Mouse (Mus musculus) stomach, embryonic 14.5 days (tissue): ENCODE data around the gene Plpp1. TPM values are rescaled to one million over a fixed set of nuclear protein-coding genes. Genes with fewer than 3 reads are reported as not detected.
A peak's percentile ranks its signal among the peaks of the same experiment; 100 is the strongest.

Source experiments
- ATAC-seq: fragments of 200-750 bp; cut with Nextera tagmentation; 2 replicates; pipeline ENCODE4 v1.8.0; 2017; ENCODE audit warnings: low read depth, moderate TSS enrichment; ENCODE audit not compliant: insufficient number of reproducible peaks, insufficient read depth, low FRiP score
- H3K27ac ChIP-seq: fragments of 300-500 bp; sonication (generic); 2 replicates; pipeline ENCODE4 v1.5.1; 2014; ENCODE audit warnings: mild to moderate bottlenecking, low read length, moderate library complexity, mixed read lengths
- H3K27me3 ChIP-seq: fragments of 300-500 bp; sonication (generic); 2 replicates; pipeline ENCODE4 v1.6.1; 2014; ENCODE audit warnings: low read length, control low read depth, mixed read lengths; ENCODE audit not compliant: control insufficient read depth, insufficient read depth
- H3K36me3 ChIP-seq: fragments of 300-500 bp; sonication (generic); 2 replicates; pipeline ENCODE4 v1.6.1; 2014; ENCODE audit warnings: mild to moderate bottlenecking, control low read depth, low read length, moderate library complexity, mixed read lengths; ENCODE audit not compliant: control insufficient read depth, insufficient read depth
- H3K4me1 ChIP-seq: fragments of 300-500 bp; sonication (generic); 2 replicates; pipeline ENCODE4 v1.6.1; 2014; ENCODE audit warnings: low read length, control low read depth, mixed read lengths; ENCODE audit not compliant: control insufficient read depth, insufficient read depth
- H3K4me2 ChIP-seq: fragments of 300-500 bp; sonication (generic); replicated peaks from 2 replicates; pipeline ENCODE4 v1.6.1; 2014; ENCODE audit warnings: low read depth, low read length, control low read depth
- H3K4me3 ChIP-seq: fragments of 300-500 bp; sonication (generic); 2 replicates; pipeline ENCODE4 v1.5.1; 2014; ENCODE audit warnings: low read depth, low read length, control low read depth
- H3K9ac ChIP-seq: fragments of 300-500 bp; sonication (generic); replicated peaks from 2 replicates; pipeline ENCODE4 v1.6.1; 2014; ENCODE audit warnings: low read depth, mild to moderate bottlenecking, control low read depth, low read length, moderate library complexity, mixed read lengths
- H3K9me3 ChIP-seq: fragments of 300-500 bp; sonication (generic); 2 replicates; pipeline ENCODE4 v1.6.1; 2016; ENCODE audit warnings: low read depth, low read length, control low read depth; ENCODE audit not compliant: control insufficient read depth
- WGBS: fragments of 180-500 bp; shearing (Covaris S2); extraction: QIAGEN DNeasy Blood & Tissue Kit; methylation state at CpG from one replicate; pipeline ENCODE4 v1.1.7; 2014; 5-methylcytosine and 5-hydroxymethylcytosine counted together
- polyA plus RNA-seq: library from polyadenylated mRNA; unstranded; fragments of >200 nt; fragmentation: Nextera tagmentation; extraction: Ambion mirVana; gene quantifications from 2 replicates; pipeline ENCODE4 v1.2.1, GENCODE M21; 2014

Gene Plpp1
- polyA plus RNA-seq, 1 experiment from 2014 or later: 97.1 TPM

GRCm38 (mm10) chr13:112862342-112862741 is 61.8 kb downstream of the Plpp1 start:
- ATAC-seq: no peak
- no peaks in the 10 kb centered on the region for H3K27me3 ChIP-seq
- 79% methylated on average over 3 of the region's 3 CpGs for WGBS
- no peak overlapping the region for H3K27ac ChIP-seq
- no peak overlapping the region for H3K9ac ChIP-seq
- H3K36me3 ChIP-seq: peaks cover 27% of the 10 kb centered on the region
- H3K4me3 ChIP-seq: no peak overlapping the region
- H3K9me3 ChIP-seq: no peaks in the 10 kb centered on the region
- H3K4me2 ChIP-seq: no peak overlapping the region
- 0 out of 2 replicates have a peak, but pooled peaks cover 6% of the 10 kb centered on the region for H3K4me1 ChIP-seq

DNA sequence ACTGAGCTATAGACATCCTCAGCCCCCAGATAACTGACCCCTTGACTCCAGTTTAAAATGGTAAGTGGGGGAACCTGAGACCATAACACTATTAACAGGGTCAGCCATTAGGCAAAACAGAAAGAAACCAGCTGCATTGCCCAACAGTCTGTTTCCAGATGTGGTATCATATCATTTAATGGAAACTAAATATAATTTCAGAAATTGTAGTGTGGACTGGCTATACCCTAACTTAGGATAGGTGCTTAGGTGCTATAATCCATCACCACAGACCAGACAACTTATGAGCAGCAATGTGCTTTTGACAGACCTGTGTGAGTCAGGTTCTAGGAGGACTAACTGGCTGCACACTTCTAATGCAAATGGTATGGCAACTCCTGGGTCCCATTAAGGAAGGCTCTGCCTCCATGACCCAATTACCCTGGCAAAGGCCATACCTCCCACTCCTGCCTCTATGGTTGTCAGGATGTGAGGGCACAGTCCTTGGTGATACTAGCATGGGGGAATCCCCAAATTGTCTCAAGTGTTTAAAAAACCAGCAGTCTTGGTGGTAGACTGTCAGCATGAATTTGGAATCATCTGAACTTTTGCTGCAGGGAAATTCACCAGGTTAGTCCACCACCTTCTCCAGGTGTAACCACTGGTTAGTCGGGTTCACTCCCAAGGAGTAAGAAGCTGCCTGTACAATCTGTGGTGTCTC is 62.5 kb downstream of the Plpp1 start:
- Histone ChIP-seq H3K27ac (no peak overlapping the region), H3K9me3 (no peaks in the 10 kb centered on the region), H3K4me1 (0 out of 2 replicates have a peak, but pooled peaks cover 6% of the 10 kb centered on the region), H3K4me3 (no peak overlapping the region), H3K9ac (no peak overlapping the region), H3K4me2 (no peak overlapping the region), H3K36me3 (peaks cover 35% of the 10 kb centered on the region), H3K27me3 (no peaks in the 10 kb centered on the region)
- ATAC-seq: no peak
- WGBS: 82% methylated on average over 1 of the region's 1 CpGs

DNA sequence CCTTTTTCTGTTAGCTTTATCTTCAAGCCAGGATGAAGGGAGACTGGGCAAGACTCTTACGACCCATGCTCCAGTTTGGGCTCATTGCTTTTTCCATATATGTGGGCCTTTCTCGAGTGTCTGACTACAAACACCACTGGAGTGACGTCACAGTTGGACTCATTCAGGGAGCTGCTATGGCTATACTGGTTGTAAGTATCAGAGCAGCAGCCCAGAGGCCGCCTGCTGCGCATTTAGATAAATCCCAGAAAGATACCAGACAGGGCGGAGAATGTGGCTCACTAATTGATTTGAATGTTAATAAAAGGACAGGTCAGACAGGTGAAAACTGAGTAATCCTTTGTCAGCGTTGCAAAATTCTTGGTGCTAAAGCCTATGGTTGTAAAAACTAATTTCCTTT is 66.2 kb downstream of the Plpp1 start:
- 90% methylated on average over 7 of the region's 7 CpGs for WGBS
- Histone ChIP-seq H3K4me2 (no peak overlapping the region), H3K36me3 (peaks cover 55% of the 10 kb centered on the region), H3K4me3 (no peak overlapping the region), H3K27ac (no peak overlapping the region), H3K9me3 (no peaks in the 10 kb centered on the region), H3K27me3 (no peaks in the 10 kb centered on the region), H3K4me1 (0 out of 2 replicates have a peak, but pooled peaks cover 6% of the 10 kb centered on the region), H3K9ac (no peak overlapping the region)
- no peak for ATAC-seq

DNA sequence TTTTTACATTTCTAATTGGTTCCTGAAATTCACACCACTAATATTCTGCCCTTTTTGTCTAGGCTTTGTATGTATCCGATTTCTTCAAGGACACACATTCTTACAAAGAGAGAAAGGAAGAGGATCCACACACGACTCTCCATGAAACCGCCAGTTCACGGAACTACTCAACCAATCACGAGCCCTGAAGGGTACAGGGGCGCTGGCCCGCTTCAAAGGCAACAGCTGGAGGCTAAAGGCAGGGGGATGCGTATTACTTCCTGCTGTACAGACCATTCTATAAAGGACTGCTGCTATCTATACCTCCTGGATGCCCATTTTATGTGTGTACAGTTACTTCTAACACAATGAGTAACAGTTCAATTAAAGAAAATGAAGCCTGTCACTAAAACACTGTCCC is 66.8 kb downstream of the Plpp1 start:
- H3K9me3 ChIP-seq: no peaks in the 10 kb centered on the region
- H3K9ac ChIP-seq: no peak overlapping the region
- no peak overlapping the region for H3K4me3 ChIP-seq
- 94% methylated on average over 8 of the region's 8 CpGs for WGBS
- no peak for ATAC-seq
- H3K36me3 ChIP-seq: peaks cover 61% of the 10 kb centered on the region
- H3K4me2 ChIP-seq: no peak overlapping the region
- H3K4me1 ChIP-seq: no peaks in the 10 kb centered on the region
- H3K27ac ChIP-seq: no peak overlapping the region
- H3K27me3 ChIP-seq: no peaks in the 10 kb centered on the region

DNA sequence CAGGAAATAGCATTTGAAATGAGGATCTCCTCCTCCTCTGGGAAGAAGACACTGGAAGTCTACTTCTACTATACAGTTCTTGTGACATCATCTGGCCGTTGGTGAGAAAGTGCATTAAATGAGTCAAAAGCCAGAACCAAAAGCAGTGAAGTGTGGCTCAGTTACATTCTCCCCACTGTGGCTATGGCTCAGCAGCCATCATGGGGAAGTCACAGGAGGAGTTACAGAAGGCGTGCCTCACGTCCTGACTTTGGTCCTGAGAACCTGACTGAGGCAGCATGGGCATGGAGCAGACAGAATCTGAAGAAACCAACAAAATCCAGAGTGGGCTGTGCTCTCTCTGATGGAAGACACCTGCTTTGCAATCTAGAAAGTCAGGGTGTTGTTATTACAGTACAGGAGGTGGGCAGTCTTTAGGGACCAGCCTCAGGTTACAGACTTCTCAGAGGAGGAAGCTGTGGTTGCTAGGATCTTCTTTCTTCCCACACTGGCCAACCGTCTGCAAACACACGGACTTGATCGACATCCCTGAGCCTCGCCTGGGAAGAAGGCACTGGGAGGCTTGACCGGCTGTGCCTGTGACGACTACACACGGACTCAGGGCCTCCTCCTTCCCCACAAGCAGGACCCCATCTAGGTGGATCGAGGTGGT is 69.6 kb downstream of the Plpp1 start:
- ATAC-seq: 0 out of 2 replicates have a peak, but pooled peaks have one; percentile 28
- H3K4me1 ChIP-seq: no peaks in the 10 kb centered on the region
- H3K9me3 ChIP-seq: no peaks in the 10 kb centered on the region
- no peak overlapping the region; the same call in 1 of the 2 replicates for H3K27ac ChIP-seq
- H3K4me2 ChIP-seq: no peak overlapping the region
- no peaks in the 10 kb centered on the region for H3K27me3 ChIP-seq
- no peak overlapping the region for H3K4me3 ChIP-seq
- peaks cover 81% of the 10 kb centered on the region for H3K36me3 ChIP-seq
- no peak overlapping the region for H3K9ac ChIP-seq
- 56% methylated on average over 11 of the region's 11 CpGs for WGBS

DNA sequence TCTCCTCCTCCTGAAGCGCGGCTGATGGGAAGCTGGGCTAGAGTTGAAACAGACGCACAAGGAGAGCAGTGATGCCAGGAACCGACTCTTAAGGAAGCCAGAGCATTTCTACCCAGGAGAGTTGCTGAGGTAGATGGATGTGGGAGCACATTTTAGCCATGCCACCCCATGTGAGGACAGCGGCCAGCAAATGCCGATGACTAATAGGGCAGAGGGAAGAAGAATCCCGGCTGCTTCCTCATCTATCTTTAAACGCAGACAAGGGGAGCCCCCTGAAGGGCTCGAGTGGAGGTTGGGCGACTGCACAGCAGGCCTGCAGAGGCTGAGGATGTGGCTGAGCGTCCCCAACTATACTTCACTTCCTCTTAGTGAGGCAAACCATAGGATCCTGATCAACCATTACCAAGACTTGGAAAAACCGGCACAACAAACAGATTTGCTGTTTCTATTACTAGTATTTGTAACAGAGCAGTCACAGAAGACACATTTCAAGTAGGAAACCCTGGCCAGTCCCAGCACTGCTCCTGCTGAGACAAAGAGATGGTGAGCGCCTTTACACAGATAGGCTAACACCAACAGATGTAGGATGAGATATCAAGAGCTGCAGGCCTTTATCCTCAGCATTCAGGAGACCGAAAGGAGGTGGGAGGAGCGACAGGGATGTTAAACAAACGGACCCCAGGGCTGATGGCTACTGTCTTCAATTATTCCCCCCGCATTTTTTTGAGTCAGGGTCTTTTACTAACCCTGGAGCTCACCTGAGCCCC is 71.1 kb downstream of the Plpp1 start:
- H3K36me3 ChIP-seq: peaks cover 70% of the 10 kb centered on the region
- H3K9me3 ChIP-seq: no peaks in the 10 kb centered on the region
- no peak for ATAC-seq
- no peak overlapping the region for H3K4me3 ChIP-seq
- H3K4me1 ChIP-seq: no peaks in the 10 kb centered on the region
- 71% methylated on average over 17 of the region's 17 CpGs for WGBS
- no peak overlapping the region for H3K27ac ChIP-seq
- no peak overlapping the region for H3K4me2 ChIP-seq
- no peak overlapping the region for H3K9ac ChIP-seq
- H3K27me3 ChIP-seq: no peaks in the 10 kb centered on the region

DNA sequence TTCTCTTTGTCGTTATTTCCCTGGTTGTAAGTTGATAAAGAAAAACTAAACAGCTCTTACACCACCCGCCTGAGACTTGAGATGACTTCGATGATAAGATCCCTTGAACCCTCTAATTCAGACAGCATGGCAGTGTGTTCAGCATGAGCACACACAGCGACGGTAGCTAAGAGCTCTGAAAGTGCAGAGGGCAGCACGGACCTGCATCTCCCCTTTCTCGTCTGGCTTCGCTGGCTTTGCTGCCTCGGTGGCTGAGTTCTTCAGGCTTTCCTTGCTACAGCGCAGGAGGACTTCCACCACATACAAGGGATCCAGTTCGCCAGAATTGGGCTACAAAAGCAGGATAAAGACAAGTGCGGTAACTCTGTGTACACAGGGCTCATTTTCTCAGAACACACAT is 86.6 kb downstream of the Plpp1 start:
- 93% methylated on average over 12 of the region's 12 CpGs for WGBS
- Histone ChIP-seq H3K27me3 (no peaks in the 10 kb centered on the region), H3K4me1 (no peaks in the 10 kb centered on the region), H3K9ac (no peak overlapping the region), H3K9me3 (no peaks in the 10 kb centered on the region), H3K27ac (no peak overlapping the region), H3K36me3 (peaks cover 60% of the 10 kb centered on the region), H3K4me3 (no peak overlapping the region), H3K4me2 (no peak overlapping the region)
- ATAC-seq: no peak

GRCm38 (mm10) chr13:112902176-112902575 is 101.6 kb downstream of the Plpp1 start:
- no peaks in the 10 kb centered on the region for H3K27me3 ChIP-seq
- H3K4me1 ChIP-seq: no peaks in the 10 kb centered on the region
- ATAC-seq: no peak
- H3K27ac ChIP-seq: no peak overlapping the region
- no peak overlapping the region for H3K9ac ChIP-seq
- 87% methylated on average over 3 of the region's 3 CpGs for WGBS
- no peak overlapping the region for H3K4me2 ChIP-seq
- peaks cover 57% of the 10 kb centered on the region for H3K36me3 ChIP-seq
- no peak overlapping the region for H3K4me3 ChIP-seq
- no peaks in the 10 kb centered on the region for H3K9me3 ChIP-seq
